Mouse (Mus musculus) megakaryocyte progenitor cell, adult 5-6 weeks (primary cell): Measurements from ENCODE around the gene Hcfc1. TPM values are rescaled to one million over a fixed set of nuclear protein-coding genes. Genes with fewer than 3 reads are reported as not detected.

Source experiments
- total RNA-seq, 2 experiments: library from RNA; stranded (forward) in 1 of 2; stranded (reverse) in 1 of 2; fragments of 157-497, 149-512 nt in 1 of 2; fragments of 200-1000 nt in 1 of 2; gene quantifications; 2 replicates each; pipeline versions ENCODE4 v1.2.3 to v1.2.4; 2015 to 2017

Gene Hcfc1
- total RNA-seq, 2 experiments from 2014 or later = 61.8 to 129 TPM

Other genes with a start within 250 kb of the Hcfc1 start
- 34.7 and 37.8 TPM in 2 replicates for gene Abcd1, start 249.8 kb downstream of the Hcfc1 start, total RNA-seq (2015)
- gene Abcd1, start 249.8 kb downstream of the Hcfc1 start, total RNA-seq (2017) = 13.6 and 19.4 TPM in 2 replicates
- gene Plxnb3, start 209.3 kb downstream of the Hcfc1 start, total RNA-seq (2015) = not detected in 2 replicates
- gene Plxnb3, start 209.3 kb downstream of the Hcfc1 start, total RNA-seq (2017) = 0.50 TPM in 1 of 2 replicates, not detected in the other
- not detected in 2 replicates for gene Srpk3, start 192.0 kb downstream of the Hcfc1 start, total RNA-seq (2015)
- gene Srpk3, start 192.0 kb downstream of the Hcfc1 start, total RNA-seq (2017) = 0.20 TPM in 1 of 2 replicates, not detected in the other
- 376 and 396 TPM in 2 replicates for gene Idh3g, start 179.5 kb downstream of the Hcfc1 start, total RNA-seq (2015)
- 231 and 238 TPM in 2 replicates for gene Idh3g, start 179.5 kb downstream of the Hcfc1 start, total RNA-seq (2017)
- 537 and 612 TPM in 2 replicates for gene Ssr4, start 179.3 kb downstream of the Hcfc1 start, total RNA-seq (2015)
- 295 and 337 TPM in 2 replicates for gene Ssr4, start 179.3 kb downstream of the Hcfc1 start, total RNA-seq (2017)
- 0.32 and 0.51 TPM in 2 replicates for gene Pdzd4, start 141.4 kb downstream of the Hcfc1 start, total RNA-seq (2015)
- gene Pdzd4, start 141.4 kb downstream of the Hcfc1 start, total RNA-seq (2017) = 1.2 and 2.1 TPM in 2 replicates
- not detected in 2 replicates for gene Avpr2, start 74.3 kb downstream of the Hcfc1 start, total RNA-seq (2015)
- 0.12 and 0.30 TPM in 2 replicates for gene Avpr2, start 74.3 kb downstream of the Hcfc1 start, total RNA-seq (2017)
- 1.3 and 1.5 TPM in 2 replicates for gene L1cam, start 70.3 kb downstream of the Hcfc1 start, total RNA-seq (2015)
- gene L1cam, start 70.3 kb downstream of the Hcfc1 start, total RNA-seq (2017) = 0.17 and 0.46 TPM in 2 replicates
- 21.8 and 25.2 TPM in 2 replicates for gene Arhgap4, start 44.5 kb downstream of the Hcfc1 start, total RNA-seq (2015)
- gene Arhgap4, start 44.5 kb downstream of the Hcfc1 start, total RNA-seq (2017) = 39.2 and 40.1 TPM in 2 replicates
- 115 and 125 TPM in 2 replicates for gene Naa10, start 44.4 kb downstream of the Hcfc1 start, total RNA-seq (2015)
- gene Naa10, start 44.4 kb downstream of the Hcfc1 start, total RNA-seq (2017) = 169 and 186 TPM in 2 replicates
- gene Renbp, start 35.5 kb downstream of the Hcfc1 start, total RNA-seq (2015) = 7.5 and 7.6 TPM in 2 replicates
- 17.6 and 33.4 TPM in 2 replicates for gene Renbp, start 35.5 kb downstream of the Hcfc1 start, total RNA-seq (2017)
- 74.6 and 83.9 TPM in 2 replicates for gene Irak1, start 57.6 kb upstream of the Hcfc1 start, total RNA-seq (2015)
- gene Irak1, start 57.6 kb upstream of the Hcfc1 start, total RNA-seq (2017) = 53.9 and 57.1 TPM in 2 replicates
- not detected in 2 replicates for gene Opn1mw, start 161.1 kb upstream of the Hcfc1 start, total RNA-seq (2015)
- not detected in 2 replicates for gene Opn1mw, start 161.1 kb upstream of the Hcfc1 start, total RNA-seq (2017)
- 16.3 and 16.9 TPM in 2 replicates for gene Mecp2, start 169.0 kb upstream of the Hcfc1 start, total RNA-seq (2015)
- 15.3 and 18.8 TPM in 2 replicates for gene Mecp2, start 169.0 kb upstream of the Hcfc1 start, total RNA-seq (2017)
- not detected in 2 replicates for gene Tex28, start 201.5 kb upstream of the Hcfc1 start, total RNA-seq (2015)
- not detected in 2 replicates for gene Tex28, start 201.5 kb upstream of the Hcfc1 start, total RNA-seq (2017)
- not detected in 2 replicates for gene Tktl1, start 210.9 kb upstream of the Hcfc1 start, total RNA-seq (2015)
- gene Tktl1, start 210.9 kb upstream of the Hcfc1 start, total RNA-seq (2017) = not detected in 2 replicates